Mouse (Mus musculus) 3T3-L1 (cell line): ENCODE measurements around the gene Pttg1ip.

ENCODE experiments used
- DNase-seq: peaks from one replicate; pipeline ENCODE4 v3.0.0-alpha.2; 2015; ENCODE audit warnings: low read depth, low spot score

The Pttg1ip gene

DNA sequence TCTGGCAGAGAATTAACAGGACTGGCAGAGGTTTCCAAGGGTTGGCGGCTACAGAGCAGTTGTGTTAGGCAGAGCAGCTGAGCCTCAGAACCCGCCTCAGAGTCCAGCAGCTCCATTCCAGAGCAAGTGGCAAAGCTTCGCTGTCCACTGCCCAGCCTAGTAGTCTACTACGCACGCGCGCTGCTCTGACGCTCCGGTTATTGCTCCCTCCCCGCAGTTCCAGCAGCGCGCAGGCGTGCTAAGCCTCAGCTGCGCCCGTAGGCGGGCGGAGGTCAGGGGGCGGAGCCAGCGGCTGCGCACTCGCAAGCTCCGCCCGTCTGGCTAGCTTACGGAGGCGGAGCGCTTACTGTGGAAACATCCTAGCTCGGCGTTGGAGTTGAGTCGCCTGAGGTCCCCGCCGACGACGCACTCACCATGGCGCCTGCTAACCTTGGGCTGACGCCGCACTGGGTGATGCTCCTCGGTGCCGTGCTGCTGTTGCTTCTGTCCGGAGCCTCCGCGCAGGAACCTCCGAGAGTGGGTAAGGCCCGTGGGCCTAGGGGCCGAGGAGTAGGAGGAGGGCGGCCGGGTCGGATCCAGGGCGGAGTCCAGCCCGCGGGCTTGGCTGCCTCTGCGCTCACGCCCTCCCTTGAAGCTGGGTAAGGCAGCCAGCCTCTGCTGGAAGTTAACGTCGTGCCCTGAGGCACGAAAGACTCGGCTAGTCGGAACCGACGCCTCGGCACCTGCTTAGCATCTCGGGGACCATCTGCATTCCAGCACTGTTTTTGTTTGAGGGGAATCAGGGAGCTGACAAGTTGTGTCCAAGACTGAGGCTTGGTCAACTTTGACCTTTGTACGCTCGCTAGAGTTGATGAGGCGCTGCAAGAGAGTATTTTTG lies at the start of gene Pttg1ip:
TSS of gene Pttg1ip (plus strand) at position 313 of the 877 bp plus-strand sequence.
- DNase-seq = peak; percentile 97

DNA sequence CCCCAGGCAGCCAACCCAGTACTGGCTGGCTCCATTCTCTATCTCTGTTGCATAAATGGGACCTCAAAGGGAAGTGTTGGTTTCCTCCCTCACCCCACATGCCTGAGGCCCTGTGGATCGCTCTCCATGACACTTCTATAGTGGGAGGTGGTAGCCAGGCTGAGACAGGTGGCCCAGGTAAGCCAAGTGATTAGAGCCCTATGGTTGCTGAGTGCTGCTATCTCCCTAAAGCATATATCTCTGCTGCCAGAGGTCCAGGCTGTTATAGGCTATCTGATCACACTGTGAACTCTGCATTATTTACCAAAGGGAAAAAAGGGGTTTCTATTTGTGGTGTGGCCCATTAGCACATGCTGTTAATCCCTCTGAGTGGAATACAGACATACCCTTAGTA lies 49.5 kb upstream of the Pttg1ip start:
- no peak for DNase-seq

DNA sequence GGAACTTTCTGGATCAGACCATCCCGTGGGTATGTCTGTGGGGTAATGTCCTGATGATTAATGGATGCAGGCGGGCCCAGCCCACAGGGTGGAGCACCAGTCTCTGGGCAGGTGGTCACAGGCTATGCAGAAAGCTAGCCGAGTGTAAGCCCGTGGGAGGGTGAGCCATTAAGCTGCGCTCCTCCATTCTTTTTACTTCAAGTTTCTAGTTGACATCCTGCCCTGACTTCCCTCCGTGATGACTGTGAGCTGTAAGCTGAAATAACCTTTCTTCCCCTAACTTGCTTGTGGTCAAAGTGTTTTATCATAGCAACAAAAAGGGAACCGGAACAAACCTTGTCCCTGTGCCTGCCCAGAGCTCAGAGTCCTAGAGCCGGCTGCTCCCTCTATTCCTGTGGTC lies 44.8 kb upstream of the Pttg1ip start:
- no peak for DNase-seq

DNA sequence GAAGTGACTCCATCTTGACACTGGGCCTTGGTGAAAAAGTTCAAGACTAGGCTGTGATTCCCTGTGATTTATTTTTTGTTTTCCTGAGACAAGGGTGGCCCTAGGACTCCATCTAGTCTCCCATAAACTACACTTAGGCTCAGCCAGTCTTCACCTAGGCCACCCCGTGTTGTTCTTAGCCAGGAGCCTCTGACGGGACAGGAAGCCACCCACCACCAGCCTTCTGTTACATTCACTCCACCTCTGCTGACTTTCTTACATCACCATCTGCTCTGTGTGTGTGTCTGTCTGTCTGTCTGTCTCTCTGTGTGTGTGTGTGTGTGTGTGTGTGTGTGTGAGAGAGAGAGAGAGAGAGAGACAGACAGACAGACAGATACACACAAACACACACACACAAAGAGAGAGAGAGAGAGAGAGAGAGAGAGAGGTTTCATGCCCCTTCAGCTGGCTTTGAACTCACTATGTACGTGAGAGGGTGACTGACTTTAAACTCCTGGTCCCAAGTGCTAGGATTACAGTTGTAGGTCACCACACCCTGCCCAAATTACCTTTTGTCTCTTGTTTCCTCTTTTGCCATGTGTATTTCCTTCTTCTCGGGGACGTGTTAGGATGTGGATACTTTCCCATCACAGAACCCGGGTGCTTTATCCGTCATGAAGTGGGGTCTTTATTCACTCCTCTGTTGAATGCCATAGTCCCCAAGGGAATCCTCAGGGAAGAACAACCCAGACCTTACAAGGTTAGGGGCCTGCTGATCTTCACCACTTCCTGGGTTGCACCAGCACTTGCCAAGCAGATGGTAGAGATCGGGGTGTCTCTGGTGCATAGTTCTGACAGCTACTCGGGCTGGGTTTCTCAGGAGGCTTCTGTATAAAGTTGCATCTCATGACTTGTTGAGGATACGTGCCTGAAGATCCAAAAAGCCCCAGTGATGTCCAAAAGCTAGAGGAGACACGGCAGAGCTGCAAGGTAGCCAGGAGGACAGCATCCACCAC lies 44.0 kb upstream of the Pttg1ip start:
- DNase-seq = no peak

DNA sequence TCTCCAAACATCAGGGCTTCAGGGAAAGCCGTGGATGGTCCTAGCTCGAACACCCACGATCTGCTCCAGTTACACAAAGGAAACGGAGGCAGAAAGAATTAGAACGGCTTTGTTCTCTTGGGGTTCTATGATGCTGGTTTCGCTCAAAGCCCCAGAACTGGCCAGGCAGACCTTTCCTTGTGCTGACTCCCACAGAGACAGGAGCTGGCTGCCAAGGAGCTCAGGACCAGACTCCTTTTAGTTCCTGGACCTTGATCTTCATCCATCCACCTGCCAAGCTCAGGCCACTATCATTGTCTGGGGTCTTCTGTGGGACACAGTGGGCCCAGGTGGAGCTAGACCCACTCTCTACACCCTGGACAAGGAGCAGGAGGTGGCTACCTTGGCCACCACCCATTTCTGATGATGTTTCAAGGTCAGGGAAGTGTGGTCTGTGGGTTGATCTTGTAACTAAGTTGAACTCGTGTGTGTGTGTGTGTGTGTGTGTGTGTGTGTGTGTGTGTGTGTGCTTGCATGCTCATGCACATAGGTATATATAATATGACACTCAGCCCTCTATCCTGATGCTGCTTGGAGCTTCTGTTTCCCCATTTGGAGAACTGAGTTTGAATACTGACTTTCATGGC lies 42.1 kb upstream of the Pttg1ip start:
- no peak for DNase-seq

DNA sequence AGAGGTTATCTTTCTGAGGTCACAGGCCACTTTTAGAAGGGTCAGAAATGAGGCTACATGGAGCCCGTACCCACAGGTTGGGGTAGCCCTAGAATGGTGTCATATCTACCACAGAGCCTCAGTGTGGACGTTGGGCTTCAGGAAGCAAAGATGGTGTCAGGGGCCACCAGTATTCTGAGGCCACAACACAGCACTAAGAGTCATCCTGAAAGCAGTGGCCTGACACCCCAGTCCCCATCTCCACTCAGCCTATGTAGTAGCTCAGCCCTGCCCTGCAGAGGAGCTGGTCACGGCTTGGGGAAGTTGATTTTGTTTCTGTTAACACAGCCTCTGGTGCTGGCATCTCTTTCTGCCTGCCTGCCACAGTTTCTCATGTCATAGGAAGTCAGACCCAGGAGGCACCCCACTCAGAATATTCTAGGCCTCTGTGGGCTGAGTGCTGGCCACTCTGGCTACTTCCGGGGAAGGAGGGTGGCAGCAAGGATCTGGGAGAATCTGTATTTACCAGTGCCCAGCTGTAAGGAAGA lies 40.9 kb upstream of the Pttg1ip start:
- DNase-seq = no peak

DNA sequence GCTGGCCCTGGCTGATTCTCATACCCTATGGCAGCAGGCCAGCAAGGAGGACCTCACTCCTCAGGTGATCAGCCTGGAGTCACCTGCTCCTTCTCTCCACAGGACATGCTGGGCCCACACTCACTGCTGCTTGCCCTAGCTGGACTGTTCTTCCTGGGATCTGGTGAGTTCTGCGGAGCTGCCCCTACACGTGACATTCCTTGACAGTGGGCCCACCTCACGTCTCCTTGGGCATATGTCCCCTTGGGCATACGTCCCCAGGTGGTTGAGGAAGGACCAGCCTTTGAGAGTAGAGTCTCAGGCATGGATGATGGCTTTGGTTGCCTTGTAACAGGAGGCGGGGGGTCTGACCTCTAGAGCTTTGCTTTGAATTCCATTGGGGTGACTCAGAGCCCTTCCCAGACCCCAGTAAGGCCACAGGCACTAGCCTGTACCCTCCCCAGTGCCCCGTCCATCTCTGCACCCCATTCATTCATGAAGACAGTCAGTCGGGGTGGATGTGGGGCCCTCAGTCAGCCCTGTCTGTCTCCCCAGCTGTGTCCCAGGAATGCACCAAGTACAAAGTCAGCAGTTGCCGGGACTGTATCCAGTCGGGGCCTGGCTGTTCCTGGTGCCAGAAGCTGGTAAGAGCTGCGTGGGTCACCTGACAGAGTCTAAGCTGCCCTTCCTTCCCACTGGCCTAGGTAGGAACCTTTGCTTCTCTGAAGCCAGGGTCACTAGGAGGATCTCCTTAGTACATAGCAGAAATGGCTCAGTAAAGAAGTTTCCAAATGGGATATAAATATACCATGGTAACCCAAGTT lies 39.5 kb upstream of the Pttg1ip start:
- DNase-seq = no peak

DNA sequence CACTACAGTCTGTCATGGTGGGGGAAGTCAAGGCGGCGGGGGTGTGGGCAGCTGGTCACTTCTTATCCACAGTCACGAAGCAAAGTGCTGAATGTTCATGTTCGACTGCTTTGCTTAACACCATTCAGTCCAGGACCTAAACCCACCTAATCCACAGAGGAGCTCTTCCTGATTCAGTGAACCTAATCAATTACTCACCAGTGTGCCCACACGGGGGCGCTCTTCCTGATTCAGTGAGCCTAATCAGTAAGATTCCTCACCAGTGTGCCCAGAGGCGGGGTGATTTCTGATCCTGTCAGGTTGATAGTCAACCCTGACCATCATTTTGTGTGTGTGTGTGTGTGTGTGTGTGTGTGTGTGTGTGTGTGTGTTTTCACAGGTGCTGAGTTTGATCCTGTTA lies 38.3 kb upstream of the Pttg1ip start:
- DNase-seq = no peak

DNA sequence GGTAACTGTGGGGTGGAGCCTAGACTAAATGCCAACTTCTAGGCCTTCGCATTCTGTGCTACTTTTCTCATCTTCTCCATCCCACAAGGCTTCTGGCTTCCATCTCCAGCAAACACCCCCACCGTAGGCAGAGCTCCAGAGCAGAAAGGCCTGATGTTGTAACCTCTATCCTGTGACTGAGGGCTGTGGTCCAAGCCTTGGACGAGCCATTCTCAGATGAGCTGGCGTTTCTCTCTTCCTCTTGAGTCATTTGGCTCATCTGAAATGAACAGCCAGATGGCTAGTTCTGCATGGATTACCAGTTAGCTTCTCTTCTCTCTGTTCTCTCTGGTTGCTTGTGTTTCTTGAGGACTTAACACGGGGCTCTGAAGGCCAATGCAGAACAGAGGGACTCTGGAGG lies 36.6 kb upstream of the Pttg1ip start:
- DNase-seq = peak; percentile 94

DNA sequence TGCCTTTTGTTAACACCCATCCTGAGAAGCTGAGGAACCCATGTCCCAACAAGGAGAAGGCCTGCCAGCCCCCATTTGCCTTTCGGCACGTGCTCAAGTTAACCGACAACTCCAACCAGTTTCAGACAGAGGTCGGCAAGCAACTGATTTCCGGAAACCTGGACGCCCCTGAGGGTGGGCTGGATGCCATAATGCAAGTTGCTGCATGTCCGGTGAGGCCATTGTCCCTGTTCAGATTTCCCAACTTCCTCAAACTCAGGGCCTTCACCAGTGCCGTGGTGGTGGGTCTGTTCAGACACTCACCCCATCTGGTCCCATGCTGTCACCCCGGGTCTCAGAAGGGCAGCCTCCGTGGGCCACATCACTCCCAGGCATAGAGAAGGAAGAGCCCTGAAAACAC lies 32.9 kb upstream of the Pttg1ip start:
- no peak for DNase-seq

DNA sequence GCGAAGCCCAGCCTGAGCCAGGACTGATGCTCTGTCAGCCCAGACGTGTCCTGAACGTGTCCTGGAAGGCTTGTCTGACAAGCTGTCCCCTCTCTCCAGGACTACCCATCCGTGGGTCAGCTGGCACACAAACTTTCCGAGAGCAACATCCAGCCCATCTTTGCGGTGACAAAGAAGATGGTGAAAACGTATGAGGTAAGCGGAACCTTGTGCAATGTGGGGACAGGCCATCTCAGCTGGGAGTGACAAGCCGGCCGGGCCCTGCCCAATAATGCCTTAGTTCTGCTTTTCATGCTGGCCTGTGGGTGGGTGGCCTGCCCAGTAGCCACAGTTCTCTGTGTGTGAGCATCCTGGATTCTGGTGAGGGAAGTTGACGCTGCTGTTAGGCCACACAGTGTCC lies 30.6 kb upstream of the Pttg1ip start:
- DNase-seq = no peak

DNA sequence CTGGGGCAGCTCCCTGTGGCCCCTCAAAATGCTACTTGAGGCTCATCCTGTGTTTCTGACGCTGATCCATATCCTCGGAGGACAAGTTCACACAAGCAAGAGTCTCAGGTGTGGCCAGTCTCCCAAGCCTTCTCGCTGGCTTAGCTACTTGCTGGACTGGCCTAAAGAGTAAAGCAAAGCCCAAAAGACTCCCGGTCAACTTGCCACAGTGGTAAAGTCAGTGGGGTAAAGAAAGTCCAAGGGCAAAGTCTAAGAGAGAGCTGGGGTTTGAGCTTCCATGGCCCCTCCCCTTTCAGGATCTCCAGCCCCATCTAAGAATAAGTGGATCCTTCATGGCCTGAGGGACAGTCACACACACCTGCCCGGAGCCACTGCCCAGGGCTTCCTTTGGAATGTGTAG lies 29.4 kb upstream of the Pttg1ip start:
- no peak for DNase-seq

DNA sequence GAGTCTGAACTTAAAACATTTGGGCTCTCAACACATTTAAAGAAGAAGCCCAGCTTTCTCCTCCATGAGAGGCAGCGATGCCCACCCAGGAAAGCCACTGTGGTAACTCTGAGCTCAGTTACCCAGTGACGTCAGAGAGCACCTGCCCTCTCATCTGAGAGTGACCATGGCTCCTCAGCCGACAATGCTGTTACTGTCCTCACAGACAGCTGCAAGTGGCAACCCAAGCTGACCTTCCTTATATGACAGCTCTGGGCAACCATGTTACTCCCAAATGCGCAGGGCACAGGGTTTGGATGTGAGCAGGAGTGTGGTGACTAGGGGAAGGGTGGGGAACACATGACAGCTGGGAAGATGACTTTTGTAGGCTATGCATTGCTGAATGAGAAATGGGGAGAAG lies 28.2 kb upstream of the Pttg1ip start:
- DNase-seq = no peak

DNA sequence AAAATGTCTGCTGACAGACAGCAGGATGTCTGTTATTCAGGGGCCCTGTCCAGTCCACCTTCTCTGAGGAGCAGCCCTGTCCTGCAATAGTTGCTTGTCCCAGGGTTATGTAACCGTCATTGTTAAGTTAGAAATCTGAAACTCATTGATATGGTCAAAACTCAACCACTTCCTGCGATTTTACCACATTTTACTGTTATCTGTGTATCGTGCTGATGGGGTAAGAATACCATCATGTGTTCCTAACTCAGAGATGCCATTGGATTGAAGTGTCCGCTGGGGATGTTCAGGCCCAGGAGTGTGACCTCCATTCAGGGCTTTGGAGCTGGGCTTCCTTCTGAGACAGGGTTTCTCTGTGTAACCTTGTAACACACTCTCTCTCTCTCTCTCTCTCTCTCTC lies 26.6 kb upstream of the Pttg1ip start:
- DNase-seq = no peak

DNA sequence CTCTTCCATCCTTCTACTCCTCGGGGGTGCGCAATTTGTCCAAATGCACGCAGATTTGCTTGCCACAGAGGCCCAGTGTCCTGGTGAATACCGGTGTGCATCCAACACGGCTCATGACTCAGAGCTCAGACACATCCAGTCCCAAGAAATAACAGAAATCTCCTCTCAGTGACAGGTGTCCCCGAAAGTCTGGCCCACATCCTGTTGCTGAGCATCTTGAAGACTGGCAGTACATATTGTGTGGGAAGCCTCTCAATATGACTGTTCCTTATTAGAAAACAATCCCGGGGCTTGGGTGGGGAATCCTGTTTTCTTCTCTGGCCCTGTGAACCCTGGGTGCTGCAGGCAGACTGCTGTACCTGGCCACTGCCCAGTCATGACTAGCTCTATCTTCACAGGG lies 24.9 kb upstream of the Pttg1ip start:
- no peak for DNase-seq

DNA sequence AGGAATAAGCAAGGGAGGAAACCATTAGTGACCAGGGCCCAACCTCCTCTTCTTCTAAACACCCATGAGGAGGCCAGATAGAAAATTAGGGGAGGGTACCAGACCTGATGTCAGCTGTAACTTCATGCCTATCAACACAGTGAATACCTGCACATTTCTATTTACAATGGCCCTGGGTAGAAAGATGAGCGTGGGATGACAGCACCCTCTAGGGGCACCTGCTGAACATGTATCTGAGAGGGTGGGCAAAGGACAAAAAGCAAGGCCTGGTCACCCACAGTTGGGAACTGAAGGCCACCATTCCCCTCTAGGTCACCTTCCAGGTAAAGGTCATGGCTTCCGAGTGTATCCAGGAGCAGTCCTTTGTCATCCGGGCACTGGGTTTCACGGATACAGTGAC lies 23.9 kb upstream of the Pttg1ip start:
- DNase-seq = peak; percentile 59

DNA sequence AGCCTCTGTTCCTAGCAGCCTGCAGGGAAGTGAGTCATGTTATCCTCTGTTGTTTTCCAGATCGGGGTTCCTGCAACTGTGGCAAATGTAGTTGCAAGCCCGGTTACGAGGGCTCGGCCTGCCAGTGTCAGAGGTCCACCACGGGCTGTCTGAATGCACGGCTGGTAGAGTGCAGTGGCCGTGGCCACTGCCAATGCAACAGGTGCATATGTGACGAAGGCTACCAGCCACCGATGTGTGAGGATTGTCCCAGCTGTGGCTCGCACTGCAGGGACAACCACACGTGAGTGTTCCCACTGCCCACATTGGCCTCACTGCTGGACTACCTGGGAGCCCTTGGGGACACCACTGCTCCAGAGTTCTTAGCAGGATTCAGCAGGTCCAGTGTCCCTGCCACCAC lies 21.4 kb upstream of the Pttg1ip start:
- DNase-seq = no peak

DNA sequence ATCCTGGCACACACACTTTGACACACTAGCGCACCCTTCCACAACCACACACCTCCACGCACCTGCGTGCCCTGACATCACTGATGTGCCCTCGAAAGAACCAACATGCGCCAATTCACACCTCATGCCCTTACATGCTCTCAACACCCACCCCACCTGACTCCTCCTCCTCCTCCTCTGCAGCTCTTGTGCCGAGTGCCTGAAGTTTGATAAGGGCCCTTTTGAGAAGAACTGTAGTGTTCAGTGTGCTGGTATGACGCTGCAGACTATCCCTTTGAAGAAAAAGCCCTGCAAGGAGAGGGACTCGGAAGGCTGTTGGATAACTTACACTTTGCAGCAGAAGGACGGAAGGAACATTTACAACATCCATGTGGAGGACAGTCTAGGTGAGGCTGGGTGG lies 20.7 kb upstream of the Pttg1ip start:
- DNase-seq = no peak

DNA sequence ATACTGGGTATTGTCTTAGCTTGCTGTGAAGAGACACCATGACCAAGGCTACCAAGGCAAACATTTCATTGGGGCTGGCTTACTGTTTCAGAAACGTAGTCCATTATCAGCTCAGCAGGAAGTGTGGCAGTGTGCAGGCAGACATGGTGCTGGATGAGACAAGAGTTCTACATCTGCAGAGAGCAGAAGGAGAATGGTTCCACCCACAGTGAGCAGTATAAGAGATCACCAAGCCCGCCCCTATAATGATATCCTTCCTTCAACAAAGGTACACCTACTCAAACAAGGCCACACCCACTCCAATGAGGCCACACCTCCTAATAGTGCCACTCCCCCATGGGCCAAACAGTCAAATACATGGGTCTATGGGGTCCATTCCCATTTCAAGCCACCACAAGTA lies 20.0 kb upstream of the Pttg1ip start:
- no peak for DNase-seq

DNA sequence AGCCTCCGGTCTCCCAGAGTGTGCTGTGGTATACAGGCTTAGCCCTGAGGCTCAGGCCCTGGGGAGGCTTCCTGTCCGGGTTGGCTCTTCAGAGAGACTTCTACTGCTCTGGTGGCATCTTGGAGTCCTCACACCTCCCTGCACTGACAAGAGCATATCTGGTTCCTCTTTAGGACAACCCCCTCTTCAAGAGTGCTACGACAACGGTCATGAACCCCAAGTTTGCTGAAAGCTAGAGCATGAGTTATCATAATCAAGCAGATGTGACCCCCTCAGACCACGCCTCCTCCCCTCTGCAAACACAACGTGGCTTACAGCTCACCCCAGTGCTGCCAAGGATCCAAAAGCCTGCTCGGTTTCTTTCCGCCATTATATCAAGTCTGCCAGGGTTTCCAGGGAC lies 16.5 kb upstream of the Pttg1ip start:
- DNase-seq = no peak

DNA sequence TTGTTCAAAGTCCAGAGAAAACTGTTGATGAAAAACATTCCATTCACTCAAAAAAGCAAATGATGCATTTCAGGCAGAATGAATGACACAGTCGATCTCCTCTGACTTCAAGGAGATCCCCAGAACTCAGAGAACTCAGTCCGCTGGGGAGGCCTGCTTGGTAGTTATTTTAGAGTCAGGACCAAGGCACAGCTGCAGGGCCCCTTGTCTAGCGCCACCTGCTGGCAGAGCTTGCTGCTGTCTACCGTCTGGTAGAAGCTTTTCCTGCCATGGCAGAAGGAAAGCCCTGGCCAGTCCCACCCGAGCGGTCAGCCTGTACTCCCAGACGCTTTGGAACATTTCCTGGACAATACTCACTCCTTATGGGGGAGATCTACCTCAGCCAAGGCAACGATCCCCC lies 14.9 kb upstream of the Pttg1ip start:
- DNase-seq = peak; percentile 71
